Mouse (Mus musculus) spleen, postnatal 4 days (tissue): ENCODE results near the gene Ebf4.
"Not testable (repeated sequence)": the region's sequence is repeated elsewhere in the genome, so short reads cannot be mapped to it uniquely, and the experiment has no call there.

Experiments
- DNase-seq, 2 experiments: peaks; one replicate each; pipeline ENCODE4 v3.0.0; 2022; ENCODE audit warnings: low spot score in 2 of 2

The Ebf4 gene

DNA sequence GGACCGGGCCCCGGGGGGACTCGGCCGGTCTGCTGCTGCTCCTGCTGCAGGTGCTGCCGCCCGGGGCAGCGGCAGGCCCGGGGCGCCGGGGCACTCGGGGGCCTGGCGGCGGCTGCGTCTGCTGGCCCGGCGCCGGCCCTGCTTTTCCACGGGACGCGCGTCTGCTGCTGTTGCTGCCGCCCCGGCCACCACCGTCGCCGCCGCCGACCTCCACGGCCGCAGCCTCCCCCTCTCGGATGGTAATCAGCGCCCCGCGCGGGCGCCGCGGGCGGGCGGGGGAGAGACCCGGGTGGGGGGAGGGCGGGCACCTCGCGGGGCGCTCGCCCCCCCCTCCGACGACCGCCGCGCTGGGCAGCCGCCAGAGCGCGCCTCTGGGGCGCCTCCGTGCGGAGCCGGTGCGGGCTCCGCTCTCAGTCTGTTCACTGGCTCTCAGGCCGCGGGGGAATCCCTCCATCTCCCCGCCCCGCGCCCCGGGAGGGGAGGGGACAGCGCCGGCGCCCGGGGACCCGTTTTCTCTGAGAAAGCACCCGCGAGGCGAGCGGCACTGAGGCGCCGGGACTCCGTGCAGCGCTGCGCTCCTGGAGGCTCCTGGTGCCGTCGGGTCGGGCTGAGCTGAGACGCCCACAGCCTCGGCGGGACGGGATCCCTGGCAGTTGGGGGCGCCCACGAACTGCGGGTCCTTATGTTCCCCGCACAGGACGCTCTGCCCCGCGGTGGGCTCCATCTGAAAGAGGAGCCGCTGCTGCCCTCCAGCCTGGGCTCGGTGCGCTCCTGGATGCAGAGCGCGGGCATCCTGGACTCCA is 563 bp downstream of the Ebf4 start:
- peak in 1 of 2 experiments; percentile 70 for DNase-seq

DNA sequence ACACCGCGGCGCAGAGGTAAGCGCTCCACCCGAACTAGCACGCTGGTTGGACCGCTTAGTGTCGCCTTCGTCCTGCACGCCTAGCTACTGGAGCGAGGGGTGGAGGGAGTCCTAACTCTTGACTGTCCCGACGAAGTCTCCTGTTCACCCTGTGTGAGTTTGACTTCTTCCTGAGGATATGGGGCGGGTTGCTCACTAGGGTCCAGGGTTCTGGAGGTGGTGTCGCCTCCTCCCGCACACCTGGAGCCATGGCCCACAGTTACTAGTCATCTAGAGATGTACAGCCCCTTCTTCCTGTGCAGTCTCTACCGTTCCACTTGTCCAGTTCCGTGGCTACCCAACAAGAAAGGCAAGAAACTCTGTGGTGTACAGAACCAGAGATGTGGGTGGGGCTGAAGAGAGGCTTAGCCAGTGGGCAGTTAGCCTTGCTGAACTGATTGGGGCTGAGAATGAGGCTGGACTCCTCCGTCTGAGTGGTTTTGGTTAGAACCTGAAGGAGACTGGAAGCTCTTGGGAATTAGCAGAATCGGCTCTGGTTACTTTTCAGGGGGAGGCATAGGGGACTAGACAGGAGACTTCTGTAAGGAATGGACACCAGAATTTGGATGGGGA is 1.3 kb downstream of the Ebf4 start:
- no peak for DNase-seq

DNA sequence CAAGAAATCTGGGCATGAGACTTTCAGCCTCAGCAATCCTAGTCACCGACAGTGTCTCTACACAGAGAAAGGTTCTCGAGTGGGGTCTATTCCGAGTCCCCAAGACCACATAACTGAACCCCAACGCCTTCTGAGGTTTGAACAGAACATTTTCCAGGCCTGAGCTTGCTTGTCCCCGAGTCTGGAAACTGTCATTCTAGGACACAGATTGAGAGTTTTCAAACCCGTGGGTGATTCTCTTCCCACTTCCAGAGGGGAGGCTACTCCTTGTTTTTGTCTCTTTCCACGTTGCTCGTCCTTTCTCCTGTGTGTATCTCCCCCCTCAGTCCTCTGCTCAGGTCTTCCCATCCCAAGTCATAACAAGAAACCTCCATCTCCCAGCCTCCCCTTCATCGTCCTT is 2.6 kb downstream of the Ebf4 start:
- DNase-seq: no peak

DNA sequence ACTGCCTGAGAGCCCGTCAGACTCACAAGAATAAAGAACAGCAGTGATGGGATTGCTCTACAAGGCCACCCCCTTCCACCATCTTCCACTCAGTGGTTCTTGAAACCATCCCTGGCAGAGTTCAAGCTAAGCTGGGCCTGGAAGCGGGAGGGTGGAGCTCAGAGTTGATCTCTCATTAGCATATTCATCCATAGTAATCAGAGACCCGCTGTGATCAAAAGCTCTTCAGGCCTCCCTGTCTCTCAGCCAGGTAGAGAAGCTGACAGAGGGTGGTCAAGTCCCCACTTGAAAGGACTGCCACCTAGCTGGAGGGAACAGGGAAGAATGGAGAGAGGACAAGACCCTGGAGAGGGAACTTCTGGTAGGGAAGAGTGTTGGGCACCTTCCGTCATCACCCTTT is 8.0 kb downstream of the Ebf4 start:
- no peak for DNase-seq

DNA sequence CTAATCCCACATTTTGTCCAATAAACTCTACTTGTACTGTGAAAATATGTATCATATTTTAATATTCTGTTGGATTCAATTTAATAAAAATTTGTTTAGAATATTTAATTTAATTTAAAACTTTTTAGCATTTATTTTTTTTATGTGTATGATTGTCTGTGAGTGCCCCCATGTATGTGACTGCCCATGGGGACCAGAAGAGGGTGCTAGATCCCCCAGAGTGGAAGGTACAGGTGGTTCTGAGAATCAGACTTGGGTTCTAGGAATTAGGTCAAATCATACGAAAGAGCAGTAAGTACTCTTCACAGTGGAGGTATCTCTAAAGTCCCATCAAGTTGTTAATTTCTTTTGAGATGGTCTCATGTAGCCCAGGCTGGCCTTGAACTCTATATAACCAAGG is 32.1 kb downstream of the Ebf4 start:
- no peak for DNase-seq

DNA sequence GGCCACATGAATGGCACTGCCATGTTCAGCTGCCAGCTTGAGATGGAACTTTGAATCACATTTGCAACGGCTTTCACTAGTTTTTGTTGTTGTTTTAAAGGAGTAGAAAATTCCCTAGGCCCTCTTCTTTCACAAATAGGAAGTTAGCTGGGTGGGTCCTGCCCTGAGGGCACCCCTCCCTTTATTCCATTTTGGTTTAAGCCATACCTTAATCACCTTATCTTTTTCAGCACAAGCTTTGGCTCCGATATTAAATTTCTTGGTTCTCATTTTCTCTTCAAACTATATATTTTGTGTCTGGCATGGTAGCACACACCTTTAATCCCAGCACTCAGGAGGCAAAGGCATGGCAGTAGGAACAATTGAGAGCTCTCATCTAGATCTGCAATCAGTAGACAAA is 34.5 kb downstream of the Ebf4 start:
- no peak for DNase-seq

DNA sequence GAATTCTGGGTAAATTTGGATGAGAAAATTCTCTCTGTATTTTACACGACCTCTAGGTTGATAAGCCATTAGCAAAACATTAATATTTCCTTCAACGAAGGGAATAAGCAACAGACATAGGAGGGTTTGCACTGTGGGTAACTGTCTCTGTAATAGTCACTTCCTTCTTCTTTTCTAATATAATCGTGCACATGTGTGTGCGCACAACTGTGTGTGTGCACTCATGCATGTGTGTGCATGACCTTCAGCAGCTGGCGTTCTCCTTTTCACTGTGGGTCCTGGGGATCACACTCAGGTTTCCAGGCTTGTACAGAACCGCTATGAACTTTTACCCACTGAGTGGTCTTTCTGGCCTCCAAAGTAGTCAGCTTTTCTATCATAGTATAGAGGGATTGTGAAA is 40.1 kb downstream of the Ebf4 start:
- DNase-seq: no peak

DNA sequence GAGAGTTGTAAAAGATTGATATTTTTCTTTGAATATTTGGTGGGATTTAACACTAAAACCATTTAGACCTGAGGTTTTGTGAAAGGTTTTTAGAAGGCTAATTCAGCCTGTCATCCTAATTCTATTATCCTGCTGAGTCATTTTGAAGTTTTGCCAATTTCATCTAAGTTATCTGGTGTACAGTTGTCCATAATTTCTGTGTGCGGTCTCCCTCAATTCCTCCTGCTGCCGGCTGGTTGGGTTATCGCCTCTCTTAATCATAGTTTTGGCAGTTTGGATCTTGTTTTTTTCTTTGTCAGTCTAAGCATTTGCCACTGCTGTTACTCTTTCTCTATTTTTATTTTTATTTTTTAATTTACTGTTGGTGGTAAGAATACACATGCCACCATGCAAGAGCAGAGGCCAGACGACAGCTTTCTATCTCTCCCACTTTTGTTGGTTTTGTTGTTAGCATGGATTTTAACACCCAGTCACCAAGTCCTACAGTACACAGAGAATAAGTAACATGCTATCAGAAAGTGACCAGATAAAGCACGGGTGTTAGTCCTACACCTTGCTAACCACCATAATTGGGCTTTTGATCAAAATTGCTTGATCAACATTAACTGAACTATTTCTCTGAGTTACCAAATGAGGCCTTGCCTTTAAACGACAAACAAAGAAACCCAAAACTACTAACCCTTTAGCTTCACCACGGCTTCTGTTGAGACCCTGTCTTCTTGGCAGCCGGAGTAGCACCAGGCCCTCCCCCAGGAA is 45.7 kb downstream of the Ebf4 start:
- no peak for DNase-seq

DNA sequence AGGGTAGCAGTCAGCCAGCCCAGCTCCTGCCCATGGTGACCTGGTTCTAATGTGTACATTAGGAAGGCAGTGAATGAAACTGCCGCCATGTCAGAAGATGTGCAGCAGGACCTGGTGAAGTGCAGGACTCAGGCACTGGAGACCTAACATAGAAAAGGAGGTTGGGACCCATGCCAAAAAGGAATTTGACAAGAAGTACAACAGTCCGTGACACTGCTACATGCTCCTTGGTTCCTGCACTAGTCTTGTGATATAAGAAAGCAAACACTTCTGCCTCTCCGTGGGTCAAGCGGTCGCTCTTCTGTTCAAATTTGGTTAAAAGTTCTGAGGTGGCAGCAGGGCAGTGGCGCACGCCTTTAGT is 46.2 kb downstream of the Ebf4 start:
- DNase-seq: peak in 1 of 2 experiments; percentile 47

DNA sequence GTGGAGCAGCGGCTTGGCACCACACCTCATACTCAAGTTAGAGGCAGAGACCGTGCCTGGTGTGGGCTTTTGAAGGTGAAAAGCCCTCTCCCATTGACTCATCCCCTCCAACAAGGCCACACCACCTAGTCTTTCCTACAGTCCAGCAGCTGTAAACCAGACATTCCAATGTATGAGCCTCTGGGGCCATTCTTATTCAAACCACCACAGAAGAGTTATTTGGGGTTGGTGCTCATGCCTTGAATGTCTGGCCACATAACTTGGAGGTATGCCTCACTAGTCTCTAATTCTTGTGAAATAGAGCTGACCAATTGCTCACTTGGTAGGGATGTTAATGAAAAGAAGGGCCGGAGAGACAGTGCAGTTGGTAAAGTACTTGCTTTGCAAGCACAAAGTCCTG is 55.4 kb downstream of the Ebf4 start:
- DNase-seq: no peak

DNA sequence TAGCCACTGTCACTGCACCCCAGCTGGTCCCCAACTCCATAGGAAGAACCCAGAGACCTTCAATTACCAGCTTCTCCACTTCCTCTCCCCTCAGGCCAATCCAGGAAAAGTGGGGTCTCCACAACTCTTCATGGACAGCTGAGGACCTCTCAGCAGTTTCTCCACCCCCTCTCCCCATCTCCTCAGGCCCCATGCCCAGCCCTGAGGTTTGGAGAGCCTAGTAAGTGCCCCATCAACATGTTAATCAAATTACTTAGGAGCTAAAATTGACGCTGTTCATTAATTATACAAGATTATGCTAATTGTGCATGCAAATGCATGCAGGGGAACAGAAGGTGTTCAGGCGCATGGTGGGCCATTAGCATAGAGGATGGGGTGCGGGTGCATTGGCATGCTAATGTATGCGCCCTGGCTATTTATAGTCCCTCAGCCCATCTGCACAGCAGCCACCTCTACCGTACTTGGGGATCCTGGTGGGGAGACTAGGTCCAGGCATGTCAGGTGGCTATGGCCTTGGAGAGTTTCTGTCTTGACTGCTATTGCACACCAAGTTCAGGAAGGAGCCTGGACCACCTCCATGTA is 56.9 kb downstream of the Ebf4 start:
- peak in 1 of 2 experiments; percentile 43 for DNase-seq

DNA sequence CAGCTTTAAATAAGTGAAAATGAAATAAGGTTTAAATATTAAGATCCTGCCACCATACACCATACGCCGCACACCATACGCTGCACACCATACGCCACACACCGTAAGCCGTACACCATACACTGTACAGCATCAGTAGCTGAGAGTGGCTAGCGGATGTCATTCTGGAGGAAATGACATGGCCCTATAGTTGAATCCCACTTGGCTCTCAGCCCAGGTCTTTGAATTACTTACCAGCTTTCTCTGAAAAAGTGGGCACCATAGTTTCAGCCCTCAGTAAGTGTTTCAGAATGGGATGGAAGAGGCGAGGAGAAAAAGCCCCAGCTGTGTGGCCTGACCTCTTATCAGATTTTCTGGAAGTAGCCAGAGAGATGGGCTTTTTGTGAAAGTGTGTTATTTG is 58.4 kb downstream of the Ebf4 start:
- DNase-seq: no peak

DNA sequence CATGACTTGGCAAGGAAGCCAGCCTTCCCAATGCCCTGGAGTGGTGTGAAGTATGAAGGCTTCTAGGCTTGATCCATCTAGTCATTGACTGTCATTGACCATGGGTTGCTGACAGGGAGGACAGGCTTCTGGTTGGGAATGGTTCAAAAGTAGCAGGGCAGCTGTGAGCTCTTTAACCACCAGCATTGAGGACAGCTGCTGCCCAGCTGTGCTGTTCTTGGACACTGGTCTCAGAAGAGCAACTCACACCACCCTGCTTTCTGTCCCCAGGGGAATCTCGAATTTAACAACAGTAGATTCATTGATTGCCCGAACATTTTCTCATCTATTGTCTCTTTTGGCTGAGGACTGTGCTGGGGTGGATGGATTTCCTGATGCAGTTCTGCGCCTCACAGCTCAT is 58.9 kb downstream of the Ebf4 start:
- no peak for DNase-seq

DNA sequence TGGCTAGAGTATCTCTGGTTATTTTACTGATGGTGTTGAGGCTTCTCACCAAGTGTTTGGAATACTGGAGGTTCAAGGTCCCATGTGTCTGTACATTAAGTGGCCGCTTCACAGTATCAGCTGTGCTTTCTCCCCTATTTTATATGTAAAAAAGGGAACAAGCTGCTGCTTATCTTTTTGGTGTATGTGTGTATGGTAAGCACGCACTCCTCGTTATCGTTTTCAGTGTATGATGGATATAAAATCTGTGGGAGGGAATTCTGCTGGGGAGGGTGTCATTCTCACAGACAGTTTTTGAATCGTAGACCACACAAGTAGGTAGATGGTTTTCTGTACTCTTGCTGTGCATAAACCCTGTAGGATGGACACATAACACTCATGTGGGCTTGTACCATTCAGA is 62.6 kb downstream of the Ebf4 start:
- no peak for DNase-seq

DNA sequence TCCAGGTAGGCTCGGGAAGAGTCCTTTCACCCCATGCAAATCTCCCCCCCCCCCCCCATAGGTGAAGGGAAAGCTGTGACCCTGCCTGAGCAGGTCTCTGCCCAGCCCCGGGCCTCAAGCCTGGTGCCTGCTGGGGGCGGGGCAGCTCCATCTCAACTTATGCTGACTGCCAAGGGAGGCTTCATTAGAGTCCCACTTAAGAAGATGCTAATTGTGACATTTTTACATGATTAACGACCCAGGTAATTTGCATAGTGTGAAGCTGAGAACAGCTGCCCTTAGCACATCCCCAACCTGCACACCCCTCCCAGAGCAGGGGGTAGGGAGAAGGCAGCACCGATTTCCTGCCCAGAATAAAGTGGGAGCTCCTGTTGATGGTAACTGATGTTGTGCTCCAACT is 63.9 kb downstream of the Ebf4 start:
- no peak for DNase-seq

DNA sequence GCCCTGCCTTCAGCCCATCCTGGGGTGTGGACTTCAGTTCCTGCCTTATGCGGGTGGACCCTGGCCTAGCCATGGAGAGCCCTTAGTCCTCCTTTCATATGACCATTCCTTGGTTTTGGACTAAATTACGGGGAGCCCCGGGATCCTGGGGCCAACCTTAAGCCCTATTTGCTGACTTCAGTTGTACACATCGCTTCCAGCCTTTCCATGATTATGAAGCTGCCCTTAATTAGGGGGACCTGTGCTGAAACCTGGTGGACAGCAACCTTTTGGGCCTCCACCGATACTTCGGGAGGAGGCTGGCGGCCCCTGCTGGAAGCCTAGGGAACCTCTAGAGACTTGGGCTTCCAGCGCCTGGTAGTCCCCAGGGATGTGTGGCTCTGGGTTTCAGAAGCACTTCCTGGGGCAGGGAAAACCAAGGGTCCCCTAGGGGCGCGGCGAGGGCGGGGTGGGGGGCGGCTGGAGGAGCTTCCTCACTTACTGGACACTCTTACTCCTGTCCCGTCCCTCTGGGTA is 67.6 kb downstream of the Ebf4 start:
- DNase-seq: peak; percentile 34 to 72

DNA sequence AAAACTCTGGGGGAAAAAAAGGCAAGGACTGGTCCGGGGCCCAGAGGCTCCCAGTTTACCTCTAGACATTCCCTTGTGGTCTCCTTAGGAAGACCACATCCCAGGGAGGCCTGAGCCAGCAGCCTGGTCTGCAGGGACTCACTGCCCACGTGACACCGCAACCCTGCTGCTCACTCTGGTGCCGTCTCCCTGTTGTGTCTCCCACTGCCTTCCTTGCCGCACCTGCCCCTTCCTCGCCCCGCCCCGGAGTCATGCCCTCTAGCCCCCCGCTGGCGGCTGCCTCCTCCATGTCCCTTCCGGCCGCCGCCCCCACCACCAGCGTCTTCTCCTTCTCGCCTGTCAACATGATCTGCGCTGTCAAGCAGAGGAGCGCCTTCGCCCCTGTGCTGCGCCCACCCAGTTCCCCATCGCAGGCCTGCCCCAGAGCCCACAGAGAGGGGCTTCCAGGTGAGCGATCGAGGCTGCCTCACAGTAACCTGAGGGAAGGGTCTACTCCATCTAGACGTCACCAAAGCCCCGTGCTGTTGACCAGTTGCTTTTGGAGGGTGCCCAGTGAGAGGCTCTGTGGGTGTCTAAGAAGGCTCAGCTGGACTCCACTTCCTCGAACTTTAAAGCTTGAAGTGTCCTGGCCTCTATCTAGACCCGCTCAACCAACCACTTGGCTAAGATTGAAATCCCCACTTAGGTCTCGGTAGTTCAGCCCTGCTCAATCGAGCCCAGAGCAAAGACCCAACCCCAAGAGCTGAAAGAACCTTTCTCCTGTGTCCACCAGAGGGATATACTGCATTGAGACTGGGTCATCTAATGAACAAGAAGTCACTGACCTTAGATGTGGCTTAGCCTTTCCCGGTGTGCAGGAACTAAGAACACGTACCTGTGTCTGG is 70.5 kb downstream of the Ebf4 start:
- DNase-seq: no peak

DNA sequence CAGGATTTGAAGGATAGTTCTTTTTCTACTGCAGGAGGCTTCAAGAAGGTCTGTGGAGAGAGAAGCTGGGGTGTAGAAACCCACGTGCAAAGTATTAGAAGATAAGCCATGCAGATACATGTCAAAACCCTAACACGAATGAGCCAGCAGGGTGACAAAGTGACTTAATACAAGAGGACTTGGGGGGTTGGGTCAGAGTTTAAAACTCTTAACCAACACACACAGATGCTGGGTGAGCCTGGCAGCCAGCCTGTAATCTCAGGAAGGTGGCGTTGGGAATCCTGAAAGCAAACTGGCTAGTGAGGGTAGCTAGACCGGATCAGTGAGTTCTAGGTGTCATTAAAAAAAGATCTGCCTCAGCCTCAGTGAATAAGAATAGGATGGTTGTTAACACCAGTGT is 72.4 kb downstream of the Ebf4 start:
- DNase-seq: no peak

DNA sequence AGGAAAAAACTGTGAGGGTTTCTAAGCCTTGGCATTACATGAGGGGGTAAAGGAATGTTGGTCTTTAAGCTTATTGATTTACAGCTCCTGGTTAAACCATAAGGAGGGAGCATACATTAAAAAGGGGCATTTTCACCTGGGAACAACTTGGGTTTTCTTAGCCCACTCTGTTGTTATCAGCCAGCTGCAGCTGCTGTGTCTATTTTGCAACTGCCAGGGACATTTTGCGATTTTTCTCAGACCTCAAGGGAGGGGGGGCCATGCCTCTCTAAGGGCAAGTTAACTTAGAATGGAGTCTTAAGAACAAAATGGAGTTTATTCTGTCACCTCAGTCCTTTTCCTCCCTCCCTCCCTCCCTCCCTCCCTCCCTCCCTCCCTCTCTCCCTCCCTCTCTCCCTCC is 78.1 kb downstream of the Ebf4 start:
- DNase-seq: not testable (repeated sequence)

DNA sequence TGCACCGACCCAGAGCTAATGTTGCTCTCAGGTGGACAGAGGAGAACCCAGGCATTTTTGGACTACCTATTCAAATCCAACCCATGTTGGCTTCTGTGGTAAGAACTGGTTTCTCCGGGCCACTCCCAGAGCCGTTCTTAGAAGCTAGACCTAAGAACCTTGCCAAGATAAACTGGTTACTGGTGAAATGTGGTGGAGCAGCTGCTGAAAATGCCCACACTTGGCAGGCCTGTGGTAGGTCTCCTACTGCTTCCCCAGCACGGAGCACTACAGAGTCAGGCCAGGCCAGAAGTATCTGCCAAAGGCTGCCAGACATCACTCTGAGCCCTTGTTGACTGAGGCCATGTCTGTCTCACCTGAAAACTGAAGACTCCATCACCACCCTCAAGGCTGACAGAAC is 80.0 kb downstream of the Ebf4 start:
- no peak for DNase-seq

DNA sequence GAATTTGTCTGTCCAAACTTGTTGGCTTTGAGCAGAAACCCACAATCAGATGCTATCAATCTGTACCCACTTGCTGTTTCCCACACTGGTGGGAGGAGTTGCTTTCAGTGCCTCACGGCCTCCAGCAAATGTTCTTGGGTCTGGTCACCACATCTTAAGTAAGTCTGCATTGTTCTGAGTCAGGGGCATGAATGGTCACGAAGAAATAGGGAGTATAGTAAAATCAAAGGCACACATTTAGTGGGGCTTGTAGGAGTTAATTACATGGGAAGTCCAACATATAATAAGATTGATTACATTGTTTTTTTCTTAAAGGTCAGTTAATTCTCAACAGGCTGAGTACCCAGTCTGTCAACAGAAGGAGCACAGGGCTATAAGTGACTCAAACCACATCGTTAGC is 88.2 kb downstream of the Ebf4 start:
- DNase-seq: no peak
